Mouse (Mus musculus) MEL (cell line): Measurements from ENCODE around the gene Nfe2l2.

Source experiments
- CTCF ChIP-seq, 3 experiments: IDR thresholded peaks in 2 of 3; conservative IDR thresholded peaks in 1 of 3; 2 replicates each; pipeline ENCODE4 v1.5.1; 2011 to 2012; ENCODE audit warnings: low read length in 3 of 3, low read depth in 2 of 3, mild to moderate bottlenecking in 2 of 3, improper control_type of control experiment in 1 of 3, inconsistent platforms in 1 of 3, mixed read lengths in 1 of 3, moderate library complexity in 1 of 3; ENCODE audit not compliant: control insufficient read depth in 1 of 3, insufficient read depth in 1 of 3, poor library complexity in 1 of 3, severe bottlenecking in 1 of 3
- TAL1 ChIP-seq: IDR thresholded peaks from 2 replicates; pipeline ENCODE4 v1.6.1; 2012; ENCODE audit warnings: mild to moderate bottlenecking, inconsistent platforms, low read length, moderate library complexity, mixed read lengths
- ZNF384 ChIP-seq: IDR thresholded peaks from 2 replicates; pipeline ENCODE4 v1.6.1; 2012; ENCODE audit warnings: low read depth, mild to moderate bottlenecking, inconsistent platforms, low read length, improper control_type of control experiment

GRCm38 (mm10) chr2:75698007-75698406, 6.4 kb downstream of the Nfe2l2 start:
- no peak for TF ChIP-seq ZNF384
- TF ChIP-seq TAL1: no peak
- TF ChIP-seq CTCF (IDR thresholded peaks at IDR 0.05 in 2 of 3, conservative IDR thresholded peaks at IDR 0.05 in 1 of 3; ENCODE audit: control insufficient read depth in 1 of 3, insufficient read depth in 1 of 3, low read depth in 2 of 3, low read length in 3 of 3, poor library complexity in 1 of 3, severe bottlenecking in 1 of 3): no peak
